Mouse (Mus musculus): Measurements from ENCODE around the gene Dmap1. TPM values are rescaled to one million over a fixed set of nuclear protein-coding genes. Genes with fewer than 3 reads are reported as not detected.

Dmap1 gene
- polyA plus RNA-seq, 1 experiment from 2014 or later, result 78.2 TPM

DNA sequence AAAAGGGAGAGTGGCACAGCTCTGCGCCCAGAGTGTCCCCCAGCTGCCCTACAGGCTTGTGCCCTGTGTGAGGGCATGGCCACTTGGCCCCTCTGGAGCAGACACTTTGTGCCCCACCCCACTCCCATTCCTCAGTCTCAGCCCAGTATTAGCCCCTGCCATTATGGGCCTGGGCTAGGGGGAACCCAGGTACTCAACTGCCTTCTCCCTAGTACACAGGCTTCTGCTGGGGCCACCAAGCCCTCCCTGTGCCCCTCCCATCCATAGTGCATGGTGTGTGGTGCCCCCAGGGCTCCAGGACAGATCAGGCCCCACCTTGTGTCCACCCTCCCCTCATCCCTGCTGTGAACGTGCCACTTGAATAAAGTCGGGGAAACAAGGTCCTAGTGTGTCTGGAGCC is 8.2 kb downstream of the Dmap1 start:
- H3K4me3 ChIP-seq, result no peak overlapping the region
- WGBS, result 83% methylated on average over 3 of the region's 3 CpGs
- H3K9me3 ChIP-seq, result no peaks in the 10 kb centered on the region
- H3K4me1 ChIP-seq, result no peaks in the 10 kb centered on the region
- H3K27ac ChIP-seq, result no peak overlapping the region
- no peak overlapping the region for H3K4me2 ChIP-seq (replicated peaks)
- no peak for ATAC-seq (ENCODE audit: low FRiP score, low read depth)
- no peaks in the 10 kb centered on the region for H3K27me3 ChIP-seq
- peaks cover 71% of the 10 kb centered on the region for H3K36me3 ChIP-seq
- H3K9ac ChIP-seq, result no peak overlapping the region

DNA sequence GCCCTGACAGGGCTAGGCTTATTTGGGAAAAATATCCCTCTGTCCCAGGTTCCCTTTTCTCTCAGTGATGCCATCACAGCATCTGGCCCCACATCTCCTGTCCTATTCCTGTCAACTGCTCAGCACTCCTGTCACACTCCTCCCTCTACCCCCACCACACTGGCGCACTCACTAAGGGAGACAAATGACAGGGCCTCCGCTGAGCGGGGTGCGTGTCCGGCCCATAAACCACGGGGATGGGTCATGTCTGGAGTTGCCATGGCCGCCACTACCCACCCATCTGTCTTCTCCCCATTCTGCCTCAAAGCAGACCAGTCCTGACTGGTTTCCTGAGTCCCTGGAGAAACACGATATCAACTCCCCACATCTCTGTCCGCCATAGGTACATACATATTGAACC is 10.0 kb downstream of the Dmap1 start:
- Histone ChIP-seq H3K27me3 (no peaks in the 10 kb centered on the region), H3K4me3 (no peak overlapping the region), H3K9me3 (no peaks in the 10 kb centered on the region), H3K36me3 (peaks cover 54% of the 10 kb centered on the region), H3K27ac (no peak overlapping the region), H3K4me2 (replicated peaks) (no peak overlapping the region), H3K9ac (no peak overlapping the region), H3K4me1 (no peaks in the 10 kb centered on the region)
- ATAC-seq (ENCODE audit: low FRiP score, low read depth), result no peak
- 71% methylated on average over 9 of the region's 9 CpGs for WGBS

DNA sequence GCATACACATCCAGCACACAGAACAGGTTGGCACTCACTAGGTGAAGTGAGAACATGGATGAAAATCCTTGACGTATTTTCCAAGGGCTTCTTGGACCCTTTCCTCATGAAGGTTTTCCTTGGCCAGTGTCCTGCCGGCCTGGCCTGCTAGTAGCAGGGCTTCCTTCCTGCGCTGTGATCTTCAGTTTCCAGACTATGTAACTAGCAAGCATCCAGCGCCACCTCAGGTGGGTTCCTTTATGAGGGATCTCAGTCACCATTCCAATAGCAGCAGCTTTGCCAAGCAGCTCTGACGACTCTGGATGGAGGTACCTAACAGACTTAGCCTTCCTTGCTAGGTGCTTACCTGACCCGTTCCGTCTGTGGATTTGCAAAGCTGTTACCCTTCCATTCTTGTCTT is 12.2 kb downstream of the Dmap1 start:
- no peak for ATAC-seq (ENCODE audit: low FRiP score, low read depth)
- Histone ChIP-seq H3K9ac (no peak overlapping the region), H3K4me1 (peaks cover 7% of the 10 kb centered on the region), H3K9me3 (no peaks in the 10 kb centered on the region), H3K27me3 (no peaks in the 10 kb centered on the region), H3K36me3 (peaks cover 37% of the 10 kb centered on the region), H3K4me2 (replicated peaks) (no peak overlapping the region), H3K27ac (no peak overlapping the region), H3K4me3 (no peak overlapping the region)
- 77% methylated on average over 7 of the region's 7 CpGs for WGBS

DNA sequence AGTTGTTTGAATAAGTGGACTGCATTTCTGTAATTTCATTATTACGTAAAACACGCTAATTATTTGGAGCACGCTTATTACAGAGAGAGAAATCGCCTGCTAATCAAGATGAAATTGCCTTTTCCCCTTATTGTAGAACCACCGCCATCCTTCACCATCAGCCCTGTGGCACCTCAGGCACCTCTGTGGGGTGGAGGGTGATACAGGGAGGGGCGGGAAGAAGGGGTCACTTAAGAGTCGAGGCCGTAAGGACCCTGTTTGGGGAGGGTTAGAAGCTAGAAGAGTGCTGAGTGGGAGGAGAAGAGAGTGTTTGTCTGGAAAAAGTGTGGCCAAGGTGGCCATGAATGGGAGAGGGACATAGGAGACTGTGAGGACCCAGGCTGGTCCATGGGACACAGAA is 16.0 kb downstream of the Dmap1 start:
- Histone ChIP-seq H3K9ac (no peak overlapping the region), H3K4me3 (no peak overlapping the region), H3K36me3 (peaks cover 22% of the 10 kb centered on the region), H3K9me3 (no peaks in the 10 kb centered on the region), H3K27me3 (no peaks in the 10 kb centered on the region), H3K4me1 (peaks cover 7% of the 10 kb centered on the region), H3K27ac (no peak overlapping the region), H3K4me2 (replicated peaks) (no peak overlapping the region)
- 59% methylated on average over 8 of the region's 8 CpGs for WGBS
- no peak for ATAC-seq (ENCODE audit: low FRiP score, low read depth)

DNA sequence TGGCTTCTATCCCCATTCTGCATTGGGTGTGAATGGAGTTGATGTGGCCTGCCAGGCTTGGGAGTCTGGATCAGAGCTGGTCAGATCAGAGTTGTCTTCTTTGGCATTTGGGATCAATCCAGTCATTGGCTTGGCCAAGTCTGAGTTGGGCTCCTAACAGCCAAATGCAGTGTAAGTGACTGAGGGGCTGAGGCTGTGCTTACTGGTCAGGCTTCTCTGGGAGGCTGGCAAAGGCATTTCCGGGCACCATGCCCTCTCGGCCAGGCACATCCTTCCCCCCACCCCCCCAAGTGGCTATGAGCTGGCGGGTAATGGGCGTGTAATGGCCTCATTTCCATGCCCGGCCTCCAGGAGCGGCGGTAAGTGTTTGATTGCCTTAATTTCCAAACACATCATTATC is 16.5 kb downstream of the Dmap1 start:
- Histone ChIP-seq H3K27ac (no peak overlapping the region), H3K9me3 (no peaks in the 10 kb centered on the region), H3K27me3 (no peaks in the 10 kb centered on the region), H3K9ac (no peak overlapping the region), H3K4me1 (peaks cover 7% of the 10 kb centered on the region), H3K4me3 (no peak overlapping the region), H3K4me2 (replicated peaks) (no peak overlapping the region), H3K36me3 (peaks cover 25% of the 10 kb centered on the region)
- 55% methylated on average over 7 of the region's 7 CpGs for WGBS
- no peak for ATAC-seq (ENCODE audit: low FRiP score, low read depth)

DNA sequence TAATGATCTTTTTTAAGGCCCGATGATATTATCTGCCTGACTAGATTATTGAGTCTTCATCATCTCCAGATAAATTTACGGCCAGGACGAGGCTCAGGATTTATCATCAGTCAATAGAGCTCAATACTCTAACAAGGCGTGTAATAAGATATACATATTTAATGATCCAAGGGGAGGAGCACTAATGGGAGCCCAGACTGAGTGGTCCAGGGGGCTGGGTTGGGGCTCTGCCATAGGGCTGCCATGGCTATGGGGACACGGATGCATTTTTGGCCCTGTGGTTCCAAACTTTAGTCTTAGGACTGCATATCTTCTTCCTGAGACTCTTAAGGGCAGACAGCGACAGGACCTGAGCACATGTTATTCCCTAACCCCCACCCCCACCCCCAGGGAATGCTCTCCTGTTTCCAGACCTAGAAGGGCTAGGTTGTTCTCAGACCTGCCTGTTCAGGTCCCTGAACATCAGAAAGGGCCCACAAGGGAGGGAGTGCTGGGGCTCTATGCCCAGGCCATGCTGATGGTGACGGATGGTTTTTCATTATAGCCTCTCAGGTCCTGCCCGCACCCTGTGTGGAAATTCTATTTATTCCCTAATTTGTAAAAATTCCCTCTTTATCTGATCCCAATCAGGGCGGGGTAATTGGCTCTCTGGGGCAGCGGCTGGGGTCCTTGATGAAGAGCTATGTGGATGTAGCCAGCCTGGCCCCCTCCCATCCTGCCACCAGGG is 17.5 kb downstream of the Dmap1 start:
- whole genome bisulfite sequencing, result 85% methylated on average over 10 of the region's 10 CpGs
- ATAC-seq (ENCODE audit: low FRiP score, low read depth), result no peak
- H3K27me3 ChIP-seq, result no peaks in the 10 kb centered on the region
- no peak overlapping the region for H3K4me2 ChIP-seq (replicated peaks)
- H3K9me3 ChIP-seq, result no peaks in the 10 kb centered on the region
- no peak overlapping the region for H3K9ac ChIP-seq
- peaks cover 25% of the 10 kb centered on the region for H3K36me3 ChIP-seq
- H3K27ac ChIP-seq, result no peak overlapping the region
- peaks cover 13% of the 10 kb centered on the region for H3K4me1 ChIP-seq
- H3K4me3 ChIP-seq, result no peak overlapping the region

DNA sequence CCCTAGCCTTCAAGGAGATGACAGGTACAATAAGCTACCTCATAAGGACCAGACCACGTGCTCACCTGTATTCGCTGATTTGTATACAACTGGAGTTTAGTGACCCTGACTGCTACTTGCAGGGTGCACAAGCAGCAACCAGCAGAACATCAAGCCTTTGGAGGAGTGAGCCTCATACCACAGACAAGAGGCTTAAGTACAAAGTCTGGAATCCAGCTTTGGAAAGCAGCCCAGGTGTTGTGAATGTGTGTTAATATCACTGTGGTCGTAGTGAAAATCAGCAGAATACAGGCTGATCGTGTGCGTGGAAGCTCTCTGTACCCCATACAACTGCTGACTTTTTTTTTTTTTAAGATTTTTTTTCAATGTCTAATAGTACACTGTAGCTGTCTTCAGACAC is 22.1 kb downstream of the Dmap1 start:
- H3K36me3 ChIP-seq, result peaks cover 22% of the 10 kb centered on the region
- H3K4me1 ChIP-seq, result peaks cover 48% of the 10 kb centered on the region
- no peak for ATAC-seq (ENCODE audit: low FRiP score, low read depth)
- peak overlapping the region; percentile 72; the same call in 1 of the 2 replicates for H3K27ac ChIP-seq
- no peaks in the 10 kb centered on the region for H3K9me3 ChIP-seq
- no peaks in the 10 kb centered on the region for H3K27me3 ChIP-seq
- 66% methylated on average over 5 of the region's 5 CpGs for WGBS
- no peak overlapping the region for H3K4me2 ChIP-seq (replicated peaks)
- no peak overlapping the region for H3K9ac ChIP-seq
- no peak overlapping the region for H3K4me3 ChIP-seq

DNA sequence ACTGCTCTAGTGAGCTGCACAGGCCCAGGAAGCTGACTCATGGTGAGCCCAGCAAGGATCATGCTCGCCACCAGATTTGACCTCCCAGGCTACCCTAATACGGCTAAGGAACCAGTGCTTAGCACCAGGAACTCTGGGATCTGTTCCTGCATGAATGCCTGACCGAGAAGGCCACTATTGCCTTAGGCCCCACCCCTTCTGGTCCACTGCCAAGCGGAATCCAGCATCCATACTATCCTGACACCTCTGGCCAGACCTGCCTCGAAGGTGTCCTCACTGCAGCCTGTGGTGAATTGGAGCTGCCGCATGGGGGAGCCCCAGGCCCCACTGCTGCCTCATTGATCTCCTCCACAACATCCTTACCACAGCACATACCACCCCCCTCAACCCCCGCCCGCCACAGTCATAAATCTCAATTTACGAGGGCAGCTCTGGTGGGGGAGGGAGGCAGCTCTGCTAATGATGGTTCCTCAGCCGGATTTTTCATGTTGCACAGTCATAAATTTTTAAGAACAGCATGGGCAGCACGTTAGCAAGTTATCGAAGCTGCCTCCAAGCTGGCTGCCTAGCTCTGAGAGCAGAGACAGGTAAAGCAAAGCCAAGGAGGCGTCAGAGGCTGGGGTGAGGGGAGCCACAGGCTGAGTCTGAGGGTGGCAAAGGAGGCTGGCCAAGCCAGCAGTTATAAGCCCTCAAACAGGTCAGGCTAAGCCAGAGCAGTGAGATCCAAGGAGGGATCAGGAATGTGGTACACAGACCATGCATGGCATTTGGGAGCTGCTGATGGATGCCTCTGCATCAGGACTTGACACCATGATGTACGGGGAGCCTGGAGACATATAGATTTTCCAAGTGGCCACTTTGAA is 23.3 kb downstream of the Dmap1 start:
- ATAC-seq (ENCODE audit: low FRiP score, low read depth), result peak; percentile 84
- no peak overlapping the region for H3K4me3 ChIP-seq
- H3K4me1 ChIP-seq, result peaks cover 60% of the 10 kb centered on the region
- H3K27ac ChIP-seq, result peak overlapping the region; percentile 82
- no peak overlapping the region for H3K9ac ChIP-seq
- H3K4me2 ChIP-seq (replicated peaks), result peak overlapping the region; percentile 19
- H3K36me3 ChIP-seq, result peaks cover 22% of the 10 kb centered on the region
- no peaks in the 10 kb centered on the region for H3K9me3 ChIP-seq
- no peaks in the 10 kb centered on the region for H3K27me3 ChIP-seq
- WGBS, result 8% methylated on average over 14 of the region's 14 CpGs

DNA sequence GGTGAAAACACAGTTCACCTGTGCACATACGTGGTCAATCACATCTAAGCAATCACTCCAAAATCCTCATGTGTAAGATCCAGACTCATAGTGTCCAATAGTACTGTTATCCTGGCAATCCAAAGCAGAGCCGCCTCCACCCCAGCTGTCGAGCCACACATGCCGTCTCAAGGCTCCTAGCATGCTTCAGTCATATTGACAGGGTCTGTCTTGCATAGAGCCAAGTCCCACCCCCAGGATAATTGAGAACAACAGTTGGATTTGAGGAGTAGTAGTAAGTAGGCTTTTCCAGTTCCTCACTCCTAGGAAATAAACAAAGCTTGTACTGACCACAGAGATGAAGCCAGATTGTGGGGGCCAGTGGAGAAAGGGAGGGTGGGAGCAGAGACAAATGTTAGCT is 24.4 kb downstream of the Dmap1 start:
- ATAC-seq (ENCODE audit: low FRiP score, low read depth), result no peak
- H3K4me2 ChIP-seq (replicated peaks), result no peak overlapping the region; the same call in 1 of the 2 replicates
- H3K27ac ChIP-seq, result peak overlapping the region; percentile 82
- 22% methylated on average over 4 of the region's 4 CpGs for WGBS
- H3K27me3 ChIP-seq, result no peaks in the 10 kb centered on the region
- no peak overlapping the region for H3K9ac ChIP-seq
- peaks cover 66% of the 10 kb centered on the region for H3K4me1 ChIP-seq
- no peaks in the 10 kb centered on the region for H3K9me3 ChIP-seq
- peaks cover 16% of the 10 kb centered on the region for H3K36me3 ChIP-seq
- no peak overlapping the region for H3K4me3 ChIP-seq

DNA sequence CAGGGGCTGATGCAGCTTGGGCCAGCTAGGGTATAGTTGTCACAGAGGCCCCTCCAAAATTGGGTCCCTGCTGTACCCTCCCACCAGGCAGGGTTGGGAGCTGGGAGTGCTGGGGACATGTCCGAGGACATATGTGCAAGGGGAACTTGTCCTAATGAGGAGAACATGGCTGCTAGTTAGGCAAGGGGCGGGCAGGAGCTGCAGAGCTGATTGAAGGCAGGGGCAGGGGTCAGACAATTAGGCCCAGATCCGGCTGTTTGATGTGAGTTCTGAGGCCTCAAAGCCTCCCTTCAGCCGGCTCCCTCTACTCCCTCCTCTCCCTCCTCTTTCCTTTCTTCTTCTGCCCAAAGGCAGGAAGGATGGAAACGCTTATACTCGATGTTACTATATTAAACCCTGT is 25.1 kb downstream of the Dmap1 start:
- Histone ChIP-seq H3K9ac (no peak overlapping the region), H3K4me1 (peaks cover 71% of the 10 kb centered on the region), H3K36me3 (peaks cover 13% of the 10 kb centered on the region), H3K4me3 (no peak overlapping the region), H3K27ac (peak overlapping the region; percentile 82), H3K27me3 (no peaks in the 10 kb centered on the region), H3K9me3 (no peaks in the 10 kb centered on the region), H3K4me2 (replicated peaks) (no peak overlapping the region)
- 26% methylated on average over 6 of the region's 6 CpGs for WGBS
- ATAC-seq (ENCODE audit: low FRiP score, low read depth), result no peak

DNA sequence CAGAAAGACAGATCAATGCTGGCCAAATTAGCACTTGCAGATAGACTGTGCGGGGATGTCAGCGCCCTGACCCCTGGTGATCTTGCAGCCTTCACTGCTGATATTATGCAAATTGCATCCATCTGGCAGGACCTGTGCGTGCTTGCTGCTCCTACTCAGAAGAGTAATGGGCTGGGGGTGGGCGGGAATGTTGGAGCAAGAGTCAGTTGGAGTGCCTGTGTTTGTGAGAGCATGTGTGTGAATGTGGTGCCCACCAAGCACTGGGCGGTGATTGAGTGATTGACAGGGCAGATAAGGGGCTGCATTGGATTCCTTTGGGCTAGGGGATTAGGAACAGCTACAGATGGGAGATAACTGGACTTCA is 26.6 kb downstream of the Dmap1 start:
- Histone ChIP-seq H3K36me3 (peaks cover 8% of the 10 kb centered on the region), H3K9me3 (no peaks in the 10 kb centered on the region), H3K4me2 (replicated peaks) (no peak overlapping the region), H3K27me3 (no peaks in the 10 kb centered on the region), H3K9ac (no peak overlapping the region), H3K4me3 (no peak overlapping the region), H3K4me1 (peaks cover 82% of the 10 kb centered on the region), H3K27ac (no peak overlapping the region)
- WGBS, result 36% methylated on average over 5 of the region's 5 CpGs
- ATAC-seq (ENCODE audit: low FRiP score, low read depth), result no peak

DNA sequence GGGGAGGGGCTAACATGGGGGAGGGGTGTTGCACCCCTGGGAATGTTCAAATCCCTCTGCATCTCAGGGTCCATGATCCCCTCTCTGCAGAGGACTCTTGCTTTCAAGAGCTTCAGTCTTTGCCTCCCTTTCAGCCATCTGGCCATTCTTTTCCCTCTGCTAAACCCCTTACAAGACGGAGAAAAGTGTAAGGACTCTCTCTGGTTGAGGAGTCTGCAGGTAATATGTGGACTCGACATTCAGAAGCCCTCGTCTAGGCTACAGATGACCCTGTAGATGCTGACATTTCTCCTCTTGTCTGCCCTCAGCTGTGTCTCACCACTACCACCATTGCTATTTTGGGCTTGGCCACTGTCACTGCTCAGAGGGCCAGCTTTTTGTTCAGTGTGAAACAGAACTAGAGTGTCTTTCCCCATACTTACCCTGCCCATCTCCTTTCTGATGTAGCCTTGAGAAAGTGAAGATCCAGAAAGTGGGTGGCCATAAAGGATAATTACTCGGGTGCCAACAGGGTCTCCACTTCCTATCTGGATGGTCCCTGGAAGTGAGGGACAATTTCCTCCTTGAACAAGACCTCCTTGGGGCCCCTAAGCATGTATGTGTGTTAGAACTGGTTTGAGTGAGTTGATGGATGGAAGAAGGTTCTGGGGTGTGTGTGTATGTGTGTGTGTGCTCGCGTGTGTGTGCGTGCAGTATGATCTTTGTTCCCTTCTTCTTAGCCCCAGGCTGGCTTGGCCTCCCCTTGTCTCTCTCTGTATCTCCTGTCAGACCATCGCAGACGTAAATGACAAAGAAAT is 27.2 kb downstream of the Dmap1 start:
- Histone ChIP-seq H3K36me3 (peaks cover 11% of the 10 kb centered on the region), H3K4me3 (no peak overlapping the region), H3K9me3 (no peaks in the 10 kb centered on the region), H3K4me2 (replicated peaks) (no peak overlapping the region; the same call in 1 of the 2 replicates), H3K9ac (no peak overlapping the region), H3K27ac (peak overlapping the region; percentile 52; the same call in 1 of the 2 replicates), H3K27me3 (no peaks in the 10 kb centered on the region), H3K4me1 (peaks cover 84% of the 10 kb centered on the region)
- no peak for ATAC-seq (ENCODE audit: low FRiP score, low read depth)
- 31% methylated on average over 9 of the region's 9 CpGs for WGBS
